Mouse (Mus musculus) thymus, adult 2 months (tissue): ENCODE results near the gene Sppl2a.

ENCODE experiments used
- CTCF ChIP-seq: fragments of 200-500 bp; IDR thresholded peaks from 2 replicates; pipeline ENCODE4 v1.5.1; 2012; ENCODE audit warnings: mild to moderate bottlenecking, control low read depth, low read length, moderate library complexity, borderline replicate concordance; ENCODE audit not compliant: control insufficient read depth, poor library complexity, insufficient read depth; ENCODE audit errors: extremely low read depth
- POLR2A ChIP-seq: fragments of 200-500 bp; IDR thresholded peaks from 2 replicates; pipeline ENCODE4 v1.6.1; 2012; ENCODE audit warnings: mild to moderate bottlenecking, low read length, control low read depth, moderate library complexity; ENCODE audit not compliant: control insufficient read depth, poor library complexity, insufficient read depth; ENCODE audit errors: extremely low read depth

- TF ChIP-seq CTCF: no peak
- TF ChIP-seq POLR2A: no peak
These were observed 12.5 kb downstream of the Sppl2a start for GRCm38 (mm10) chr2:126920358-126921060.
